Mouse (Mus musculus): ENCODE measurements at regions not wholly inside any gene's neighbourhood (a gene's known extent, or its start where the extent isn't known, plus 50 kb on each side); places are given as distances from the start of the nearest gene placed in this dataset.

DNA sequence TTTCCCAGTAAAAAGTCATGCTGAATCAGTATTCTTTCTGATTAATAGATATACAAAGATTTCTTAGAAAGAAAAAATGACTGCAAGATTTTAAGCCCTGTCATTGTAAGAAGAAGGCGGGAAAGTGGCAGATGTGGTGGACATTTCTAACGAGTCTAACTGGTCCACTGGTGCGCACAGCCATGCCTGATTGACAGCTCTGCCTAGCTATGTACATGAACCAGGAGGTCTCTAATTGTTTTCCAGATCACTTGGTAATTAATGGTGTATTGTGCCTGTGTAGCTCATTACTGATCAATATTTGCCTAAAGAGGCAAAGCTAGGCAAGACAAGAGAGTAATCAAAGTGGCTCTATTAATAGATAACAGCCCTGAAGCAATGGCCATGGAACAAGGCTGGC is 227.5 kb upstream of the Ndst3 start:
- no peak for DNase-seq (ENCODE audit: low spot score)

DNA sequence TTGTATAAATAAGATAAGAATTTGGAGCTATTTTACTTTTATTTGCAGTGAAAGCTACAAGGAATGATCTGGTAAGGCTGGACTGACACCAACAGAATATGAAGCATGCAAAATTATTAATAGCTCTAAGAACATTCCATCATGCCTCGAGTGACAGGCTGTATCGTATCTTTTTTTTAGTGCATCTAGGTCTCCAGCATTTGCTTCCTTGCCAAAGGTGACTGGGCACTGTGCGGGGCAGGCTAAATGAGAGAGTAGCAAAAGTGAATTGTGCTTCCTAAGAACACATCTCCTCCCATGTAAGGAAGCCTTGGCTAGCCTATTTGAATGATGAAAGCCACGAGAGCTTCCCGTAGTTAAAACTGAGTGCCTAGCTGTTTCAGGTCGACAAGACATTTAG is 261.5 kb upstream of the Ndst3 start:
- peak; percentile 6 for DNase-seq (ENCODE audit: low spot score)

DNA sequence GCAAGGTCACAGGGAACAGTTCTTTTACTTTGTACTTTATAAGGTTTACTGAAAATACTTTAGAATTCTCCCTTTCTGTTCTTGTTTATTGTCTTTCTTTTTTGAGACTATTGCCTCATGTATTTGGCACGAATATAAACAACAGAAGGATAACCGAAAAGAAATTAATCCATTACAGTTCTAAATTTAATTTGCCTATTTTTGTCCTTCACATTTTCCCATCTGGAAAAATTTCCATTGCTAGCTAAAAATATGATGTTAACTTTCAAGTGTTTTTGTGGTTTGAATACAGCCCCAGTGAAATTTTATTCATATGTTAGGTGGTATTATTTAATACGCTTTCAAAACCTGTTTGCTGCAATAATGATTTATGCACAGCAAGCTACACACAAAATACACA is 276.7 kb upstream of the Ndst3 start:
- DNase-seq (ENCODE audit: low spot score): no peak

DNA sequence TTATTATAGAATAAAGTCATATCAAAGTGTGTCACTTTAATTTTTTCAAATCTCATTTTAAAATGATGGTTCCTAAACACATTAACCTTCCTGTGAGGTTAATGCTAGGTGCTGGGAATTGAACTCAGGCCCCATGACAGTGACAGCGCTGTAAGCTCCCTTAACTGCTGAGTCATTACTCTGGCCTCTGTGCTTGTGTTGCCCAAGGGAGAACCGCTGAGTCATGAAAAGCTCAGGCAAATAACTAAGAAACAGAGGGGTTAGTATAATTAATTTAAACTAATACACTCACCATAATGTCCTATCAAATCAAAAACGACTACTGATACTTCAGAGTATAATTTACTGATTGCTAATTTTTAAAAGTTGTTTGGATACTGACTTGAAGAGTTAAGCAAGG is 281.7 kb upstream of the Ndst3 start:
- no peak for DNase-seq (ENCODE audit: low spot score)

DNA sequence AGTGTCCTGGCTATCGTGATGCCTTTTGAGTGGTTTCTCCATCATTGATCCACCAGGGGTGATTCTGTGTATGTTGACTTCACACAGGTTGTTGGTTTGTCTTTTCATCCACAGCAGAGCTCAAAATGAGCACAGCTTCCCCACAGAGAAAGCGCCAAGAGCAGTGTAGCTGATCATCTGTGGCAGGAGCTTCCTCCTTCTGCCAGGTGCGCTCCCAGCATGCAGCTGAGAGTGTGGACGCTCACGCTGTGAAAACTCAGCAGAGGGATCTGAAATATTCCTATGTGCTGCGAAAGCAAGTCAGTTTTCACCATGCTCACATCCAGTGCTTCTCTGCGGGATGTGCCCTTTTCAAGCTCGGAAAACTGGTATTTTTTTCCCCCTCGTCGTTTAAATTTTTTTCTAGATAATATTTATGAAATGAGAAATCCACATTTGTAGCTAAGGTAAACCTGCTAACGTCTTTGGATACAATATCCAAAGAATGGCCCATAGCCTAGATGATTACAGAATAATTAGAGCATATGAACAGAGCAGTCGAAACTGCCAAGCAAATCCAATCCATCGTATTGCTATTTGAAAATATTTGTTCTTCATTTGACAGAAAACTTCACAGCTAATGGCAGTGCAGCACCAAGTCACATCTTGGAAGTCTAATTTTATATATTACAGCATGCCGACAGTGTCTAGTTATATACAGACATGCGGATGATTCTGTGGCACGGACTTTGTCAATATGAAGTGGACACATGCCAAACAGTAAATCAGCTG is 283.3 kb upstream of the Ndst3 start:
- no peak for DNase-seq (ENCODE audit: low spot score)

DNA sequence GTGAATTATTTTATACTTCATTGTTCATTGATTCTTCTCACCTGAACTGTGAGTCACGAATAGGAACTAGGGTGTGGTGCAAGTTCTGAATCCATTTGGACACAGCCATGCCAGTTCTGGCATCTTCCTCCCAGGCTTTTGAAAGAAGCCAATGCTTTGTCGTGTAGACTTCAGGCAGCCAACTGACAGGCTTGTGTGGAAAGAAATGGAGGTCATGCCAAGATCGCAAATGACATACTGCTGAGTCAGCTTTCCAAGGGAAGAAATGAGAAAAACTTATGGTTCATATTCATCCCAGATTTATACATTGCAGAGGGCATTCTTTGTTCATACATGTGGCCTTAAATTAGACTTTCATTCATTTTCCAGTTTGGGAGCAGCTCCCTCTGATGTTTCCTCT is 285.8 kb upstream of the Ndst3 start:
- no peak for DNase-seq (ENCODE audit: low spot score)

DNA sequence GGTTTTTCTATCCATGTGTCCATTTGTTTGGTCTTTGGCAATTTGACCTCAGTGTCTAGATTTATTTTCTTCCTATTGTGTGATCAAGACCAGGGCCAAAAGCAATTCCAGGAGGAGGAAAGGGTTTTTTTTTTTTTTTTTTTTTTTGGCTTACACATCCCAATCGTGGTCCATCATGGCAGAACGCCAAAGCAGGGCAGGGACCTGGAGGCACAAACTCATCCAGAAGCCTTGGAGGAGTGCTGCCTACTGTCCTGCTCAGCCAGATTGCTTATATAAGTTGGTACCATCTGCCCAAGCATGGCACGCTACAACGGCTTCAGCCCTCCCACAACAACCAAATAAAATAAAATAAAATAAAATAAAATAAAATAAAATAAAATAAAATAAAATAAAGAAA is 286.5 kb upstream of the Ndst3 start:
- DNase-seq (ENCODE audit: low spot score): no peak

DNA sequence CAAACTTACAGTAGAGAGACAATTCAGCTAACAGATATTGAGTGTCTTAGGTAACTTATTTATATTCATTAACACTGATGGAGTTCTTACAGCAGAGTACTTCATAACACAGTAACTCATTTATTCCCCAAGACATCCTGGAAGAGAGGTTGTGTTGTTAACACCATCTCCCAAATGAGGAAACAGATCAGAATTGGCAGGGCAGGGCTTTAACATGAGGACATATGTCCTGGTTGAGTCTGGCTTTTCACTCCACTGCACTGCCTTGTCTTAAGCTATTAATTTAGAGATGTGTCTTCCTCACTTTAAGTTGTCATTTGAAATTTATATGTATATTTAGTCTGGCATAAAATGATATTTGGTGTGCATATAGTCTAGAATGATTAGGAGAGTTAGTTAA is 292.4 kb upstream of the Ndst3 start:
- no peak for DNase-seq (ENCODE audit: low spot score)

DNA sequence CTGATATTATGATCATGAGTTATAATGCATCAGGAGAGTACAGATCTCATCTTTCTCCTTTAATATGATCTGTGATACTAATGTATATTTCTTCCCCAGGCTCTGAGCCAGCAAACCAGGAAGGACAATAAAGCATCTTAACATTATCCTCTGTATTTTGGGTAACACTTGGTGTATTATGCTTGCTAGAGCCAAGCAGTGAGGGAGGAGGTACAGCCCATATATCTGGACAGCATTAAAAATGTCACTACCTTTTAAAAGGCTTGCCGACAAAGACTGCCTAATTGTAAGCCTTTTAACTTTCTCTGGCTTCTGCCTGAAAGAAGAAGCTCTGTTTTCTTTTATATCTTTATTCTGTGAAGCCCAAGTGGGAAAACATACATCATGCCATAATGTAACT is 292.9 kb upstream of the Ndst3 start:
- DNase-seq (ENCODE audit: low spot score): no peak

DNA sequence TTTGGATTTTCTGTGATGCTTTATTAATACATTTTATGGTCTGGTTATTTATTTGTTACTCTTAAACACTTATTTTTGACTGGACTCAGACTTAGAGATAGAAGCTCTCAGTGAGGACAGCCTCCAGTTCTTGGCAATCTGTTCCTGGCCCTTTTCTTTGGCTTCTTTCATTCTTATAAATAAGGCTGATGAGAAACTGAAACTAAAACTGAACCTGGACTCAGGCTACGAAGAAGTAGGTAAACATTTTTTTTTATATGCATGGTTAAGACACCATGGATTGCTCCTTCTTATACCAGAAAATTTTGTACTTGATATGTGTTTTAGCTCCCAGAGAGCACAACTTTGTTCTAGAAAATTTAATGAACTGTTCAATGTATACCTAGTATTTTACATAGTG is 293.4 kb upstream of the Ndst3 start:
- DNase-seq (ENCODE audit: low spot score): no peak

DNA sequence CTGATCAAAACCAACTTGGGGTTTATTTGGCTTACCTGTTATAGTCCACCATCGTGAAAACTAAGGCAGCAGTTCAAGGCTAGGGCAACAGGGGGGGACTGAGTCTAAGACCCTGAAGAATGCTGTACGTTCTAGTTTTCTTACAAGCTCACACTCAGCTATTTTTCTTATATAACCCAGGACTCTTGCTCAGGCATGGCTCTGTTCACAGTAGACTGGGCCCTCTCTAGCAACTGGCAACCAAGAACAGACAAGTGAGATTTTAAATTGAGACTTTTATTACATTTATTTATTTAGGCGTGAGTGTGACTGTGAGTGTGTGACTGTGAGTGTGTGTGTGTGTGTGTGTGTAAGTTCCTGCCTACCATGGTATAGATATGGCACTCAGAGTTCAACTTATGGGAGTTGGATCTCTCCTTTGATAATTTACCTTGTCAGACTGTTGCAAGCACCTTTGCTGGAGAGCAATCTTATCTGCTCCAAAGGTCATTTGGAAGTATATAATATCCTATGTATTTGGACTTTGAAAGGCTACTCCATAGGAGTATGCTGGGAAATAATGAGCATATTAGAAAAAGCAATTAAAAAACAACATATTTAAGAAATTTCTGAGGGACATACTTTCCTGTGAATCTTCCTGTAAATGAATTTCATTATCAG is 309.4 kb upstream of the Ndst3 start:
- DNase-seq (ENCODE audit: low spot score): no peak

DNA sequence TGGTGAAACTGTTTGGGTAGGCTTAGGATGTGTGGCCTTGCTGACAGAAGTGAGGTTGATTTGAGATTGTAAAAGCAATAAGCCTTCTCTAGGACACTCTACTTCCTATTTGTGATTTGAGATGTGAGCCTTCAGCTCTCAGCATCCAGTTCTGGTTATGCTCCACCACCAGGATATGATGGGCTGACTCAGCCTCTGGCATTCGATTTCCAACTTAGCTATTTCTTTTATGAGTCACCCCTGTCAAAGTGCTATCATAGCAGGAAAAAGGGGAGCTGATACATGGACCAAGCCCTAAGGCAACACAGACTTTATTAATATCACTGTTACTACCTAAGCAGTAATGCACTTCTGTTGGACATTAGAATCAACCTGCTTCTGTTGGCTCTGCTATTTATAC is 310.2 kb upstream of the Ndst3 start:
- no peak for DNase-seq (ENCODE audit: low spot score)

DNA sequence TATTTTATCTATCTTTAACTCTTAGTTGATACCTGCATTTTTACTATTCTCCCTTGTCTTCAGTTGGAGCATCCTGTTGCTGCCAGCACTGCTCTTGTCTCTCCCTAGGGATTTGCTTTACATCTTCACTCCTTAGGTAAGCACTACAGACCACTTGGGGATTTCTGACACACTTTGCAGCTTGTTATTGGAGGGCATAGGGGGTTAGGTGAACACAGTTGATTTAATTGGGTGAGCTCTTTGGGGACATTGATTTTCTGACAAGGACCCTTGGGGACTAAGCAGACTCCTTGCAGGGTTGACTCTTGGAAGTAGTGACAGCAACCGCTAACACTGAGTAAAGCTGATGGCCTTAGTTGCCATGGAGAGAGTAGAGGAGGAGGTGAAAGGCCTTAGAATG is 309.0 kb upstream of the Tram1l1 start:
- no peak for DNase-seq (ENCODE audit: low spot score)

DNA sequence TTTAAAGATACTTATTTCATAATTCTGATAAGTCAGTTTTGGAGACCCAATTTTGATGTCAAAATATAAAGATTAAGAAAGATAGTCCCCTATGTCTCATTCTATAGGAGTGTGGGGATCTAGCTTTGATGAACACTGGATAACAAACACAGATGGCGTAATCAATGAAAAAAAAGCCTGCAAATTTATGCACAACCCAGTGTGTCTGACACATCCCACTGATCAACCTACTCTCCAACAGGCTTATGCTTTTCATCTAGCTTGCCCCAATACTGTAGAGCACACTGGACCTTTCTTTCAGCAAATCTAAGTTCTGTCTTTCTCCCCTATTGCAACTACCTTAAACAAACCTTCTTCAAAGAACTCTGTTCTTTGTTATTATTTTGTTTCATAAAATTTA is 302.0 kb upstream of the Tram1l1 start:
- no peak for DNase-seq (ENCODE audit: low spot score)

DNA sequence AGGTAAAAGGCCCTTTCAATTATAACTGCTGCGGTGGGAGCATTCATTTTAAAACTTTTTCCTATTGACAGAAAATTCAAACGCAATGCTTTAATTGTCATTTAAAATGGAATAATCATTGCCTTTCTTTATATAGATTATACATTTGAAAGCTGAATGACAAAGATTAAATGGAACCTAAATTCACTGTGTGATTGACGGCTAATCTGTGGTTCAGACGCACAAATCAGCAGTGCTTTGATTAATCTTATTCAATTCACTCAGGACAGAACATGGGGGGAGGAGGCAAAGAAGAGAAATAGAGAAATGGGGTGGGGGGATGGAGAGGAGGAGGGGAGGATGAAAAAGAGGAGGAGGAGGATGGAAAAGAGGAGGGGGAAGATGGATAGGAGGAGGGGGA is 294.5 kb upstream of the Tram1l1 start:
- no peak for DNase-seq (ENCODE audit: low spot score)

DNA sequence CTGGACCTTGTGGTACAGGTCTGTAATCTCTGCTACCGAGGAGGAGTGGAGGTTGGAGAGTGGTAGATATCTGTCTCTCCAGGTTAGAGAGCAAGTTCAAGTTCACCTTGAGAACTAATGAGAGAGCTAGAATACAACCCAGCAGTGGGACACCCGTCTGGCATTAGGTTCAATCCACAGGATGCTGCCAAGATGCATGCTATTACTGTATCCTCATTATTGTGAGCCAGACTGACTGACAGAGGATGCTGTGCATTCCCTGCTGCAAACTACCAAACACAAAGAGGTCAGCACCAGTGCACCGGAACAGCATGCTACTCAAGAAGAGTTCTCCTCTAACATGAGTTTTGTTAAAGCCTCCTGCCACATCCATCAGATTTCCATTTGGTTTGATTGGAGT is 253.6 kb upstream of the Tram1l1 start:
- no peak for DNase-seq (ENCODE audit: low spot score)

DNA sequence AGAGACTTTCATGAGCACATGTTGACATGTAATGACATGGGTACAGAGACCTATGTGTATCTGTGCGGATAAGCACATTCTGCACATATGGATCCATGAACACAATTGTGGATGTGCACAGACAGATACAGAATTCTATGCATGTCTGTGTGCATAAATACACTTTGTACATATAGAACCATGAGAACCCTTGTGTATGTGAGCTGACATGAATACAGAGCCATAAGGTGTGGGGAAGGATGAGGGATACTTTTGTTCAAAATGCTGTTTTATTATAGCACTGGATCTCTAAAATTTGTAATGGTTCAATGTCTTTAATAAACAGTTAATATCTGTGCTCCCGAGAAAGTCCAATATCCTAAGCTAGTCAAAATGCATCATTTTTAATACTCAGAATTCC is 253.1 kb upstream of the Tram1l1 start:
- DNase-seq (ENCODE audit: low spot score): no peak

DNA sequence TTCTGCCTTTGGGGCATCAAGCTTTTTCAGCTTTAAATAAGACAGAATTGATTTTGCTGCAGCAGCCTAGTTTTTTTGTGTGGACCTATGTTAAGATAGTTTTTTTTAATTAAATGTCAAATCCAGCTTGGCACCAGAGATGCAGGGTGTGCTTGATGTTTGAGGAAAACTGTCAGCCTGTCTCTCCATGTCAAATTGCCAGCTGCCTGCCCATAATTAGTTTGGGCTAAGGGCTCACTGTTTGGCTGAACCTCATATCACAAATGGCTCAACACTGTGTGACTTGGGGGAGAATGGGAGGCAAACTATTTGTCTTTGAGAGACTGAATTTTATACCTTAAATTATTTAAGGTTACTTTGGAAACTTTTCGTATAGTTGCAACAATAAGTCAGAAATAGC is 252.7 kb upstream of the Tram1l1 start:
- no peak for DNase-seq (ENCODE audit: low spot score)

DNA sequence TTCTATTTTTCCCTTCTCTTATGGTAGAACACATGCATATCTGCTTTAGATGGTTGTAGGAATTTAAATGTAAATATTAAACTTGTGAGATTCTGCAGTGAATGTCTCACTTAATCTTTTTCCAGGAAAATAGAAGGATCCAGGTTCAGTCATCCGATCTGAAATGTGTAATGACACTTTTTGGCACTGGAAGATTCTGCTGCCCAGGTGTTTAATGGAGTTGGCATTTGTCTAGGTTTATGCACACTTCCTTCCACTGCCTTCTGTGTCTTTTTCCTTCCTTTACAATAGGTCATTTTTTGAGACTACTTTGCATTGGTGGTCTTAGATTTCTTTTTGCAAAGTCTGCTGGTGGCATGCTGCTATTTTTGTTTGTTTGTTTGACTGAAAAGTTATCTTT is 251.5 kb upstream of the Tram1l1 start:
- no peak for DNase-seq (ENCODE audit: low spot score)

DNA sequence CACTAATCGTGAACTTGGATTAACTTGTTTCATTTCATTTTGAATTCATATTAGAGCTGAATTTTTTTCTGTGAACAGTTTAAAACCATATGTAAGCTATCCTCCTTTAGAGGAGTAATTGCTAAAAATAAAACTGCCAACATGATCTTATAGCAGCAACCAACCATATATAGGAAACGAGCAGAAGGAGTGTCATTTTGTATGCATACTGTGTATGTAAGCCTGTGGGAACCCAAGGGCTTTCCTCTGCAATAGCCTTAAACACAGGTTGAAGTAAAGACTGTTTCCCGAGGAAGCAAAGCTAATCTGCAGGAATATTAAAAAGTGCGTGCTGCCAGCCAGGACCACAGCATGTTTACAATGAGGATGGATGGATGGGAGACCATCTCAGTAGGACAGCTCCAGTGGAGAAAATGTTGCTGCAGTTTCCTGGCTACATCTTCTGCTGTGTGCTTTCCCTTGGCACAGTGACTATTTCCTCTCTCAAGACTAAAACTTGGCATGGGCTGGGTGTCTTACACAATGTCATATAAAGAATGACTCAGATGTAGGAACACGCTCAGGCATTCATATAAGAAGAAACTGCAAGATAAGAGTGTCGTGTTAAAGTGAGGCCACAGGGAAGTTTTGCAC is 244.6 kb upstream of the Tram1l1 start:
- no peak for DNase-seq (ENCODE audit: low spot score)

DNA sequence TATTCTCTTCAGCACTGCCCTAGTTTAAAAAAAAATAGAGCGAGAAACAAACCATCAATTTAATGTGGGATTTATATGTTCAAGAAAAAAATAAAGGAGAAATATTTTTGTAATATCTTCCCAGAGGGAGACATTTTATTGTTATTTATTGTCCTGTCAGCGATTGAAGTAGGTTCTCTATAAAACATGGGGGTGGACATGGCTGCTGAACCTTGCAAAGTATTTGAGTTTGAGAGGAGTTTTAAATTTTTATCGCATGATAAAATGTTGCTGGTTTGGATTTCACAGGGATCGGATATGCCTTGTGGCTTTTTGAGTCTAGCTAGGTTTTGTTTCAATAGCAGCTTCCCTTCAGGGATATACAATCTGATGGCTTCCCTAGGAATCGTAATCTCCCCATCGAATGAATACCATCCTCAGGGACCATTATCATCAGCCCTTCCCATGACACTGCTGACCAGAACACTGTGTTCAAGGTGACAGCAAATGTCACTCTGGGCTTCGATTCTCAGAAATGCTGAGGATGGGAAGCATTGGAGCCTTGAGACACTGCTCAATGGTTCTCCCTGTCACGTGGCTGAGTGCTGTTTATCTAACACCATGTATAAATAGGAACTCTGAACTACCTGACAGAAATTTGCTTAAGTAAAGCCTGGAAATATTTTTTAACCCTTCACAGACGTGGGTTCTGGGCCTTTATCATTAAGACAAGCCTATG is 228.1 kb upstream of the Tram1l1 start:
- no peak for DNase-seq (ENCODE audit: low spot score)

DNA sequence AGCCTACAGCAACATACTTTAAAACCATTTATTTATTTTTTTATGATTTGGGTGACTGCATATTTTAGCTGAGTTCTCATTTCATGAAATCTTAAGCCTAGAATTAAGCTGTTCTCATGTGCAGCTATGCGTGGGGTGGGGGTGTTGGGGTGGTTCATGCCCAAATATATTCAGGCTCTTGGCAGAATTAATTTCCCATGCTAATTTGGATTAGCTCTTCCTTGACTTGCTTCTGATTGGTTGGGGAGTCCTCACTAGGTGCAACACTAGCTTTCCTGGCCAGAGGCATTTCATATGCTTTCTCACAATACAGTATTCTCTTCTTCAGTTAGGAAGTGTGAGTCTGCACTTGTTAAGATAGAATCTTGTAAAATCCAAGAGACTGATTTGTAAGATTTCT is 206.7 kb upstream of the Tram1l1 start:
- DNase-seq (ENCODE audit: low spot score): no peak

DNA sequence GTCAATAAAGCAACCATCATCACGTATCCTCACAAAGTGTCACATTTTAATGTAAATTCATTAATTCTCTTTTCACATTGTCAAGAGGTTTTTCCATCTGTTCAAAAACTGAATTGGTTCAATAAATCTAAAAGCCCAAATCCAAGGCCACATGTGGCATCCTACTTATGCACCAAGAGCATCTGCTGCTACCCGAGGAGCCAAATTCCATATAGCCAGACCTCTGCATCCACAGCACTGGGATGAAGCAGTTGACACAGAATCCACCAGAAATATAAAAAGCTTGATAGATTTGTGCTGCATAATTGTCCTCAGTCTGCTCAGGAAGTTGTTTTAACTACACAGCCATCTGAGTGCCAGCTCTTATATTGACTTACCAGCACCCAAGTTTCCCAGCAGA is 164.4 kb upstream of the Tram1l1 start:
- no peak for DNase-seq (ENCODE audit: low spot score)

Data from heart, adult 8-10 months (tissue).